Comparison of ENCODE assay signal across 15 mouse cellular contexts in the genomic region with DNA sequence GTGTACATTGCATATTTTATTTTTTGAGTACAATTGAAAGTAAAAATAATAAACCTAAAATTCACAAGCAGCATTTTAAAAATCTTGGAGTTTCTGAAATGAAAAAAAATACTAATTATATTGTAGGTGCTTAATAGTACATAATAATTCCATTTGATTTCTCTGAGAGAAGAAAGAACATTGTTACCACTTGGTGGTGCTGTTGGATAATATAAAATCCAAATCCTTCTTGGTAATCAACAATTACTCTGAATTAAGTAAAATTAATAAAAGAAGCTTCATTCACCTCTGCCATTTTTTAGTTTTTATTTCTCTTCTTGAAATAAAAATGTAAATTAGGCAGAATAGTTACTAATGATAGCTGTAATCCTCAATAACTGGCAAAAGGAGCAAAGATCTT.
DNase-seq lines count a peak whose midpoint lies in the region; ATAC-seq and TF ChIP-seq lines count a peak whose summit lies in the region.
"Had no signal": no experiment of that assay in that cellular context is flagged by ENCODE, and none has a peak within 500 bp of the region (broad histone marks: within the 10 kb centered on the region; RNA-seq: fewer than 3 reads in every experiment).

No protein-coding gene starts in this region.

- H3K4me3 ChIP-seq in gastrocnemius, adult 2 months: no peak overlapping the region
- no peak overlapping the region for H3K4me3 ChIP-seq in embryonic facial prominence, embryonic 14.5 days (ENCODE audit: low read depth, low read length)
- H3K4me3 ChIP-seq: limb, embryonic 12.5 days; neural tube, embryonic 12.5 days had no signal

- no peak for ATAC-seq in embryonic facial prominence, embryonic 14.5 days (ENCODE audit: low read depth)

- H3K9me3 ChIP-seq in embryonic facial prominence, embryonic 14.5 days (ENCODE audit: control insufficient read depth, low read length): no peaks in the 10 kb centered on the region
- H3K9me3 ChIP-seq: limb, embryonic 12.5 days had no signal

- intact Hi-C loops in gastrocnemius, adult 2 months (cut with DNase I): loop anchor here (1.0 kb wide), 1 partner anchor 147 kb away; no protein-coding TSS in a partner anchor
- intact Hi-C loops in left cerebral cortex, postnatal 14 days (cut with DNase I): no loop called here

- TF ChIP-seq CTCF in gastrocnemius, adult 2 months (IDR thresholded peaks at IDR 0.05): peak; percentile 48

- no peak overlapping the region for H3K9ac ChIP-seq in embryonic facial prominence, embryonic 14.5 days (ENCODE audit: low read depth, low read length)
- H3K9ac ChIP-seq: limb, embryonic 12.5 days; neural tube, embryonic 12.5 days had no signal

- no peaks in the 10 kb centered on the region for H3K4me1 ChIP-seq in embryonic facial prominence, embryonic 14.5 days (ENCODE audit: control insufficient read depth, insufficient read depth, low read length)
- H3K4me1 ChIP-seq: limb, embryonic 12.5 days; neural tube, embryonic 12.5 days had no signal

- H3K4me2 ChIP-seq in embryonic facial prominence, embryonic 14.5 days (ENCODE audit: low read depth, low read length): no peak overlapping the region
- H3K4me2 ChIP-seq: limb, embryonic 12.5 days; neural tube, embryonic 12.5 days had no signal

- H3K36me3 ChIP-seq in embryonic facial prominence, embryonic 14.5 days (ENCODE audit: control insufficient read depth, insufficient read depth, low read length): no peaks in the 10 kb centered on the region
- H3K36me3 ChIP-seq: limb, embryonic 12.5 days; neural tube, embryonic 12.5 days had no signal

- no peak for DNase-seq in gastrocnemius, adult 2 months
- DNase-seq in gastrocnemius, adult 18-20 months (ENCODE audit: low spot score): no peak
- DNase-seq in left cerebral cortex, postnatal 14 days (ENCODE audit: low spot score in 2 of 2): peak; percentile 9 to 10
- DNase-seq in left cerebral cortex, adult 9 months (ENCODE audit: low spot score in 2 of 2): no peak
- DNase-seq in MEL-GATA-1-ER (ENCODE audit: extremely low read depth, low read depth): peak; percentile 5
- DNase-seq in embryonic facial prominence, embryonic 14.5 days (ENCODE audit: low spot score): peak; percentile 6
- no peak for DNase-seq in frontal cortex, postnatal 25 days (ENCODE audit: low spot score in 2 of 2)
- DNase-seq in heart, adult 8-10 months (ENCODE audit: low spot score): no peak
- DNase-seq: cerebellum, adult 9-10 months; kidney, adult 8-10 months; lung, adult 18-20 months; right cerebral cortex, postnatal 14 days; thymus, adult 2 months had no signal

- no peak overlapping the region for H3K27ac ChIP-seq in gastrocnemius, adult 2 months
- H3K27ac ChIP-seq in embryonic facial prominence, embryonic 14.5 days (replicated peaks; ENCODE audit: low read depth, low read length): no peak overlapping the region
- H3K27ac ChIP-seq: limb, embryonic 12.5 days; neural tube, embryonic 12.5 days had no signal

- H3K27me3 ChIP-seq in embryonic facial prominence, embryonic 14.5 days (replicated peaks; ENCODE audit: control insufficient read depth, insufficient read depth, low read length): no peaks in the 10 kb centered on the region
- H3K27me3 ChIP-seq: limb, embryonic 12.5 days; neural tube, embryonic 12.5 days had no signal

Comparison
In these comparisons a context has a peak if more than half of its experiments do, and no peak if none do; other contexts are left out.
1. DNase-seq: peak in left cerebral cortex, postnatal 14 days (2 of 2), MEL-GATA-1-ER (single experiment) and embryonic facial prominence, embryonic 14.5 days (single experiment); none in gastrocnemius, adult 2 months (single experiment), gastrocnemius, adult 18-20 months (single experiment), left cerebral cortex, adult 9 months (0 of 2), frontal cortex, postnatal 25 days (0 of 2) and heart, adult 8-10 months (single experiment).